ENCODE assay signal across 10 mouse cellular contexts in genomic region chr10:94823971-94824760, GRCm38 (mm10).
DNase-seq lines count a peak whose midpoint lies in the region; ATAC-seq and TF ChIP-seq lines count a peak whose summit lies in the region.
"Had no signal": no experiment of that assay in that cellular context is flagged by ENCODE, and none has a peak within 500 bp of the region (broad histone marks: within the 10 kb centered on the region; RNA-seq: fewer than 3 reads in every experiment).

No protein-coding gene starts in this region.

- H3K9ac ChIP-seq in neural tube, embryonic 13.5 days, result no peak overlapping the region
- H3K9ac ChIP-seq in neural tube, embryonic 15.5 days (replicated peaks), result no peak overlapping the region
- H3K9ac ChIP-seq in limb, embryonic 12.5 days (replicated peaks), result 0 out of 2 replicates have a peak overlapping the region, but pooled peaks have one; percentile 4
- no peak overlapping the region for H3K9ac ChIP-seq in stomach, postnatal 0 days (ENCODE audit: low read length)
- H3K9ac ChIP-seq: hindbrain, embryonic 13.5 days; midbrain, embryonic 12.5 days had no signal

- no peak overlapping the region for H3K4me2 ChIP-seq in neural tube, embryonic 13.5 days
- H3K4me2 ChIP-seq in neural tube, embryonic 15.5 days, result no peak overlapping the region
- peak overlapping the region; percentile 37 for H3K4me2 ChIP-seq in limb, embryonic 12.5 days
- H3K4me2 ChIP-seq in stomach, postnatal 0 days (replicated peaks; ENCODE audit: low read depth), result 0 out of 2 replicates have a peak overlapping the region, but pooled peaks have one; percentile 1
- H3K4me2 ChIP-seq: hindbrain, embryonic 13.5 days; midbrain, embryonic 12.5 days had no signal

- 63% methylated on average over 11 of the region's 11 CpGs for WGBS in neural tube, embryonic 13.5 days
- WGBS in neural tube, embryonic 15.5 days, result 60% methylated on average over 11 of the region's 11 CpGs
- 13% methylated on average over 11 of the region's 11 CpGs for WGBS in limb, embryonic 12.5 days
- 37% methylated on average over 11 of the region's 11 CpGs for WGBS in stomach, postnatal 0 days

- H3K27me3 ChIP-seq in neural tube, embryonic 13.5 days, result no peaks in the 10 kb centered on the region
- no peaks in the 10 kb centered on the region for H3K27me3 ChIP-seq in neural tube, embryonic 15.5 days (replicated peaks)
- no peaks in the 10 kb centered on the region for H3K27me3 ChIP-seq in limb, embryonic 12.5 days
- no peaks in the 10 kb centered on the region for H3K27me3 ChIP-seq in stomach, postnatal 0 days (ENCODE audit: control insufficient read depth, insufficient read depth, low read length)
- H3K27me3 ChIP-seq: hindbrain, embryonic 13.5 days; midbrain, embryonic 12.5 days had no signal

- peaks cover 20% of the 10 kb centered on the region; the same call in 1 of the 2 replicates for H3K4me1 ChIP-seq in neural tube, embryonic 13.5 days (replicated peaks)
- H3K4me1 ChIP-seq in neural tube, embryonic 15.5 days, result peaks cover 14% of the 10 kb centered on the region
- H3K4me1 ChIP-seq in limb, embryonic 12.5 days (replicated peaks), result peaks cover 39% of the 10 kb centered on the region
- H3K4me1 ChIP-seq in stomach, postnatal 0 days (replicated peaks; ENCODE audit: control insufficient read depth, insufficient read depth), result peaks cover 3% of the 10 kb centered on the region; the same call in 1 of the 2 replicates
- H3K4me1 ChIP-seq: midbrain, embryonic 12.5 days had no signal

- TF ChIP-seq CTCF in stomach, postnatal 0 days (IDR thresholded peaks at IDR 0.05; ENCODE audit: low read depth), result no peak

- H3K9me3 ChIP-seq in neural tube, embryonic 13.5 days, result no peaks in the 10 kb centered on the region
- H3K9me3 ChIP-seq in neural tube, embryonic 15.5 days (replicated peaks), result no peaks in the 10 kb centered on the region
- no peaks in the 10 kb centered on the region for H3K9me3 ChIP-seq in limb, embryonic 12.5 days
- H3K9me3 ChIP-seq in stomach, postnatal 0 days (ENCODE audit: control insufficient read depth, low read length), result no peaks in the 10 kb centered on the region
- H3K9me3 ChIP-seq: hindbrain, embryonic 13.5 days; midbrain, embryonic 12.5 days had no signal

- H3K27ac ChIP-seq in neural tube, embryonic 13.5 days (replicated peaks), result 0 out of 2 replicates have a peak overlapping the region, but pooled peaks have one; percentile 1
- H3K27ac ChIP-seq in neural tube, embryonic 15.5 days (replicated peaks), result no peak overlapping the region
- peak overlapping the region; percentile 82 for H3K27ac ChIP-seq in limb, embryonic 12.5 days
- H3K27ac ChIP-seq in stomach, postnatal 0 days (replicated peaks), result no peak overlapping the region
- H3K27ac ChIP-seq: hindbrain, embryonic 13.5 days; midbrain, embryonic 12.5 days had no signal

- H3K4me3 ChIP-seq in neural tube, embryonic 13.5 days, result no peak overlapping the region
- no peak overlapping the region for H3K4me3 ChIP-seq in neural tube, embryonic 15.5 days (replicated peaks)
- H3K4me3 ChIP-seq in limb, embryonic 12.5 days (replicated peaks), result no peak overlapping the region
- no peak overlapping the region for H3K4me3 ChIP-seq in stomach, postnatal 0 days (ENCODE audit: low read depth, low read length)
- H3K4me3 ChIP-seq: hindbrain, embryonic 13.5 days; midbrain, embryonic 12.5 days had no signal

- peaks cover 18% of the 10 kb centered on the region; the same call in 1 of the 2 replicates for H3K36me3 ChIP-seq in neural tube, embryonic 13.5 days
- 0 out of 2 replicates have a peak, but pooled peaks cover 1% of the 10 kb centered on the region for H3K36me3 ChIP-seq in neural tube, embryonic 15.5 days
- H3K36me3 ChIP-seq in limb, embryonic 12.5 days, result no peaks in the 10 kb centered on the region
- no peaks in the 10 kb centered on the region for H3K36me3 ChIP-seq in stomach, postnatal 0 days (ENCODE audit: control insufficient read depth, insufficient read depth, low read length)

- DNase-seq in heart, adult 18-20 months, result peak; percentile 22 to 24
- DNase-seq in heart, adult 8-10 months (ENCODE audit: low spot score), result no peak
- no peak for DNase-seq in stomach, postnatal 0 days (ENCODE audit: low spot score)
- DNase-seq in urinary bladder, postnatal 10 days (ENCODE audit: low spot score), result no peak
- DNase-seq in cerebellum, adult 9-10 months, result no peak

- no peak for ATAC-seq in neural tube, embryonic 13.5 days (ENCODE audit: low read depth)
- ATAC-seq in neural tube, embryonic 15.5 days (ENCODE audit: low FRiP score), result no peak
- peak; percentile 72 for ATAC-seq in limb, embryonic 12.5 days (ENCODE audit: insufficient number of reproducible peaks, insufficient read depth, low FRiP score, low TSS enrichment, low read depth)
- ATAC-seq in stomach, postnatal 0 days (ENCODE audit: low FRiP score, low TSS enrichment), result no peak

- no peak for TF ChIP-seq EP300 in stomach, postnatal 0 days (optimal IDR thresholded peaks at IDR 0.05)

Comparison
In these comparisons a context has a peak if more than half of its experiments do, and no peak if none do; other contexts are left out.
1. DNase-seq: peak in heart, adult 18-20 months (2 of 2); none in heart, adult 8-10 months (single experiment), stomach, postnatal 0 days (single experiment), urinary bladder, postnatal 10 days (single experiment) and cerebellum, adult 9-10 months (single experiment).
2. H3K27ac ChIP-seq: peak in neural tube, embryonic 13.5 days (single experiment) and limb, embryonic 12.5 days (single experiment); none in neural tube, embryonic 15.5 days (single experiment) and stomach, postnatal 0 days (single experiment).
3. H3K4me2 ChIP-seq: peak in limb, embryonic 12.5 days (single experiment) and stomach, postnatal 0 days (single experiment); none in neural tube, embryonic 13.5 days (single experiment) and neural tube, embryonic 15.5 days (single experiment).